Mouse (Mus musculus): Measurements from ENCODE around the gene Arrdc5. TPM values are rescaled to one million over a fixed set of nuclear protein-coding genes. Genes with fewer than 3 reads are reported as not detected.

The Arrdc5 gene
- polyA plus RNA-seq, 1 experiment: 0.12 TPM

GRCm38 (mm10) chr17:56255429-56255828, 44.7 kb downstream of the Arrdc5 start:
- H3K4me1 ChIP-seq (ENCODE audit: control insufficient read depth, insufficient read depth, insufficient read length): peaks cover 21% of the 10 kb centered on the region
- DNase-seq (ENCODE audit: low read depth in 1 of 2, low spot score in 2 of 2): peak in 1 of 2 experiments; percentile 29
- no peak overlapping the region for H3K4me3 ChIP-seq (ENCODE audit: extremely low read depth, insufficient read depth, insufficient read length)
- TF ChIP-seq POLR2A (IDR thresholded peaks at IDR 0.05; ENCODE audit: low read depth, low read length) (no peak), CTCF (IDR thresholded peaks at IDR 0.05; ENCODE audit: extremely low read depth, insufficient read depth, insufficient read length, insufficient replicate concordance) (no peak)
- WGBS: 17% methylated on average over 9 of the region's 9 CpGs
- H3K27ac ChIP-seq (ENCODE audit: insufficient read depth, low read length): no peak overlapping the region
- no peaks in the 10 kb centered on the region for H3K27me3 ChIP-seq (ENCODE audit: control insufficient read depth, insufficient read depth, low read length)
- H3K36me3 ChIP-seq (ENCODE audit: control insufficient read depth, insufficient read depth, low read length): peaks cover 18% of the 10 kb centered on the region

- TF ChIP-seq CTCF (IDR thresholded peaks at IDR 0.05; ENCODE audit: extremely low read depth, insufficient read depth, insufficient read length, insufficient replicate concordance): no peak
- TF ChIP-seq POLR2A (IDR thresholded peaks at IDR 0.05; ENCODE audit: low read depth, low read length): no peak
- peaks cover 20% of the 10 kb centered on the region for H3K4me1 ChIP-seq (ENCODE audit: control insufficient read depth, insufficient read depth, insufficient read length)
- no peak overlapping the region for H3K4me3 ChIP-seq (ENCODE audit: extremely low read depth, insufficient read depth, insufficient read length)
- no peak overlapping the region for H3K27ac ChIP-seq (ENCODE audit: insufficient read depth, low read length)
- peaks cover 12% of the 10 kb centered on the region for H3K36me3 ChIP-seq (ENCODE audit: control insufficient read depth, insufficient read depth, low read length)
- H3K27me3 ChIP-seq (ENCODE audit: control insufficient read depth, insufficient read depth, low read length): no peaks in the 10 kb centered on the region
- no peak for DNase-seq (ENCODE audit: low read depth in 1 of 2, low spot score in 2 of 2)
- 91% methylated on average over 4 of the region's 4 CpGs for WGBS
Observed at GRCm38 (mm10) chr17:56254695-56255094, 45.4 kb downstream of the Arrdc5 start.

- TF ChIP-seq CTCF (IDR thresholded peaks at IDR 0.05; ENCODE audit: extremely low read depth, insufficient read depth, insufficient read length, insufficient replicate concordance): peak; percentile 59; the same call in 1 of the 2 replicates
- TF ChIP-seq POLR2A (IDR thresholded peaks at IDR 0.05; ENCODE audit: low read depth, low read length): no peak
- 2% methylated on average over 6 of the region's 6 CpGs for WGBS
- DNase-seq (ENCODE audit: low read depth in 1 of 2, low spot score in 2 of 2): peak; percentile 58 to 71
Observed at GRCm38 (mm10) chr17:56251136-56251829, 48.8 kb downstream of the Arrdc5 start.

GRCm38 (mm10) chr17:56245608-56246007, 54.5 kb downstream of the Arrdc5 start:
- 80% methylated on average over 7 of the region's 7 CpGs for WGBS
- Histone ChIP-seq H3K27me3 (ENCODE audit: control insufficient read depth, insufficient read depth, low read length) (no peaks in the 10 kb centered on the region; the same call in 1 of the 2 replicates), H3K36me3 (ENCODE audit: control insufficient read depth, insufficient read depth, low read length) (no peaks in the 10 kb centered on the region), H3K27ac (ENCODE audit: insufficient read depth, low read length) (no peak overlapping the region), H3K4me3 (ENCODE audit: extremely low read depth, insufficient read depth, insufficient read length) (no peak overlapping the region), H3K4me1 (ENCODE audit: control insufficient read depth, insufficient read depth, insufficient read length) (no peaks in the 10 kb centered on the region)
- TF ChIP-seq CTCF (IDR thresholded peaks at IDR 0.05; ENCODE audit: extremely low read depth, insufficient read depth, insufficient read length, insufficient replicate concordance) (no peak), POLR2A (IDR thresholded peaks at IDR 0.05; ENCODE audit: low read depth, low read length) (no peak)
- no peak for DNase-seq (ENCODE audit: low read depth in 1 of 2, low spot score in 2 of 2)

More at GRCm38 (mm10) chr17:56251136-56251829, 48.8 kb downstream of the Arrdc5 start:
- Histone ChIP-seq H3K36me3 (ENCODE audit: control insufficient read depth, insufficient read depth, low read length) (no peaks in the 10 kb centered on the region), H3K4me3 (ENCODE audit: extremely low read depth, insufficient read depth, insufficient read length) (no peak overlapping the region), H3K4me1 (ENCODE audit: control insufficient read depth, insufficient read depth, insufficient read length) (peaks cover 3% of the 10 kb centered on the region; the same call in 1 of the 2 replicates), H3K27me3 (ENCODE audit: control insufficient read depth, insufficient read depth, low read length) (no peaks in the 10 kb centered on the region), H3K27ac (ENCODE audit: insufficient read depth, low read length) (no peak overlapping the region)

Other genes with a start within 250 kb of the Arrdc5 start
- 45.3 and 56.4 TPM in 2 replicates for gene Ubxn6, start 225.3 kb downstream of the Arrdc5 start, polyA plus RNA-seq (2012; rRNA removed)
- 42.3 and 52.3 TPM in 2 replicates for gene Hdgfl2, start 220.7 kb downstream of the Arrdc5 start, polyA plus RNA-seq (2012; rRNA removed)
- 2.3 and 3.0 TPM in 2 replicates for gene Plin4, start 190.5 kb downstream of the Arrdc5 start, polyA plus RNA-seq (2012; rRNA removed)
- gene Plin5, start 182.7 kb downstream of the Arrdc5 start, polyA plus RNA-seq (2012; rRNA removed): 0.30 and 0.36 TPM in 2 replicates
- gene Lrg1, start 178.3 kb downstream of the Arrdc5 start, polyA plus RNA-seq (2012; rRNA removed): 56.0 and 79.2 TPM in 2 replicates
- gene Sema6b, start 159.9 kb downstream of the Arrdc5 start, polyA plus RNA-seq (2012; rRNA removed): 9.1 and 11.8 TPM in 2 replicates
- gene Tnfaip8l1, start 137.8 kb downstream of the Arrdc5 start, polyA plus RNA-seq (2012; rRNA removed): 6.6 and 7.3 TPM in 2 replicates
- gene Mydgf, start 116.4 kb downstream of the Arrdc5 start, polyA plus RNA-seq (2012; rRNA removed): 27.5 and 36.4 TPM in 2 replicates
- gene Dpp9, start 81.4 kb downstream of the Arrdc5 start, polyA plus RNA-seq (2012; rRNA removed): 34.4 and 46.4 TPM in 2 replicates
- gene Fem1a, start 43.5 kb downstream of the Arrdc5 start, polyA plus RNA-seq (2012; rRNA removed): 21.1 and 29.0 TPM in 2 replicates
- 20.5 and 21.6 TPM in 2 replicates for gene Ticam1, start 23.5 kb downstream of the Arrdc5 start, polyA plus RNA-seq (2012; rRNA removed)
- 13.4 and 17.3 TPM in 2 replicates for gene Plin3, start 7.4 kb downstream of the Arrdc5 start, polyA plus RNA-seq (2012; rRNA removed)
- gene Uhrf1, start 3.0 kb upstream of the Arrdc5 start, polyA plus RNA-seq (2012; rRNA removed): 16.5 and 23.9 TPM in 2 replicates
- gene Kdm4b, start 25.8 kb upstream of the Arrdc5 start, polyA plus RNA-seq (2012; rRNA removed): 37.1 and 46.7 TPM in 2 replicates
- 57.5 and 69.4 TPM in 2 replicates for gene Ptprs, start 176.2 kb upstream of the Arrdc5 start, polyA plus RNA-seq (2012; rRNA removed)
- gene Znrf4, start 212.1 kb upstream of the Arrdc5 start, polyA plus RNA-seq (2012; rRNA removed): not detected in 2 replicates

All from spleen, adult 2 months (tissue).